Mouse (Mus musculus) MEL (cell line): ENCODE data around the gene Lrrc3c. TPM values are rescaled to one million over a fixed set of nuclear protein-coding genes. Genes with fewer than 3 reads are reported as not detected.

Source experiments
- DNase-seq: peaks from one replicate; pipeline ENCODE4 v3.0.0; 2011; ENCODE audit warnings: low read depth, low spot score
- H3K27ac ChIP-seq: 2 replicates; pipeline ENCODE4 v1.5.1; 2012; ENCODE audit warnings: low read depth, mild to moderate bottlenecking, control low read depth, low read length, moderate library complexity; ENCODE audit not compliant: control insufficient read depth
- H3K27me3 ChIP-seq, 2 experiments: fragments of 150-350 bp in 1 of 2; sonication (generic) in 1 of 2; 2 replicates each; pipeline ENCODE4 v1.6.1; 2012; ENCODE audit warnings: low read length in 2 of 2, mild to moderate bottlenecking in 2 of 2, improper control_type of control experiment in 1 of 2, moderate library complexity in 1 of 2; ENCODE audit not compliant: insufficient read depth in 2 of 2, control insufficient read depth in 1 of 2
- H3K36me3 ChIP-seq, 2 experiments: 2 replicates each; pipeline ENCODE4 v1.6.1; 2012 to 2014; ENCODE audit warnings: low read length in 2 of 2, improper control_type of control experiment in 1 of 2, inconsistent platforms in 1 of 2, mild to moderate bottlenecking in 1 of 2; ENCODE audit not compliant: insufficient read depth in 2 of 2, control insufficient read depth in 1 of 2
- H3K4me1 ChIP-seq, 2 experiments: fragments of 150-350 bp in 1 of 2; sonication (generic) in 1 of 2; 2 replicates each; pipeline ENCODE4 v1.6.1; 2012; ENCODE audit warnings: low read length in 2 of 2, improper control_type of control experiment in 1 of 2, mild to moderate bottlenecking in 1 of 2; ENCODE audit not compliant: insufficient read depth in 2 of 2, control insufficient read depth in 1 of 2
- H3K4me3 ChIP-seq, 2 experiments: fragments of 150-350 bp in 1 of 2; sonication (generic) in 1 of 2; 2 replicates each; pipeline ENCODE4 v1.5.1; 2012; ENCODE audit warnings: low read depth in 2 of 2, low read length in 2 of 2, mild to moderate bottlenecking in 2 of 2, moderate library complexity in 2 of 2, control low read depth in 1 of 2, improper control_type of control experiment in 1 of 2; ENCODE audit not compliant: control insufficient read depth in 1 of 2, insufficient read depth in 1 of 2
- H3K79me2 ChIP-seq: 2 replicates; pipeline ENCODE4 v1.6.1; 2012; ENCODE audit warnings: mild to moderate bottlenecking, low read length, moderate library complexity; ENCODE audit not compliant: control insufficient read depth, poor library complexity, insufficient read depth
- H3K9ac ChIP-seq: 2 replicates; pipeline ENCODE4 v1.6.1; 2012; ENCODE audit warnings: low read depth, mild to moderate bottlenecking, control low read depth, low read length, moderate library complexity; ENCODE audit not compliant: control insufficient read depth, poor library complexity, severe bottlenecking
- H3K9me3 ChIP-seq: fragments of 150-350 bp; sonication (generic); replicated peaks from 2 replicates; pipeline ENCODE4 v1.6.1; 2012; ENCODE audit warnings: mild to moderate bottlenecking, low read length, improper control_type of control experiment, moderate library complexity; ENCODE audit not compliant: insufficient read depth
- CHD1 ChIP-seq: IDR thresholded peaks from 2 replicates; pipeline ENCODE4 v1.6.1; 2012; ENCODE audit warnings: low read depth, mild to moderate bottlenecking, inconsistent platforms, low read length, improper control_type of control experiment
- CHD2 ChIP-seq: IDR thresholded peaks from 2 replicates; pipeline ENCODE4 v1.6.1; 2011; ENCODE audit warnings: low read length, improper control_type of control experiment
- E2F4 ChIP-seq: IDR thresholded peaks from 2 replicates; pipeline ENCODE4 v1.6.1; 2011; ENCODE audit warnings: low read depth, low read length, improper control_type of control experiment, borderline replicate concordance
- ELF1 ChIP-seq: IDR thresholded peaks from 2 replicates; pipeline ENCODE4 v1.6.1; 2014; ENCODE audit warnings: low read depth, mild to moderate bottlenecking, inconsistent platforms, low read length, improper control_type of control experiment, moderate library complexity
- EP300 ChIP-seq, 2 experiments: IDR thresholded peaks; 2 replicates each; pipeline ENCODE4 v1.6.1; 2011; ENCODE audit warnings: improper control_type of control experiment in 2 of 2, low read length in 2 of 2, low read depth in 1 of 2, mild to moderate bottlenecking in 1 of 2
- ETS1 ChIP-seq: IDR thresholded peaks from 2 replicates; pipeline ENCODE4 v1.6.1; 2012; ENCODE audit warnings: low read depth, mild to moderate bottlenecking, inconsistent platforms, low read length, improper control_type of control experiment, moderate library complexity
- GATA1 ChIP-seq: IDR thresholded peaks from 2 replicates; pipeline ENCODE4 v1.6.1; 2011; ENCODE audit warnings: low read depth, low read length, improper control_type of control experiment
- HCFC1 ChIP-seq: IDR thresholded peaks from 2 replicates; pipeline ENCODE4 v1.6.1; 2012; ENCODE audit warnings: low read depth, mild to moderate bottlenecking, inconsistent platforms, low read length, improper control_type of control experiment, moderate library complexity
- JUND ChIP-seq: IDR thresholded peaks from 2 replicates; pipeline ENCODE4 v1.6.1; 2011; ENCODE audit warnings: low read depth, mild to moderate bottlenecking, improper control_type of control experiment, low read length
- KAT2A ChIP-seq: conservative IDR thresholded peaks from 2 replicates; pipeline ENCODE4 v1.6.1; 2012; ENCODE audit warnings: low read depth, low read length, improper control_type of control experiment, inconsistent platforms
- MAZ ChIP-seq: IDR thresholded peaks from 2 replicates; pipeline ENCODE4 v1.6.1; 2012; ENCODE audit warnings: low read depth, mild to moderate bottlenecking, inconsistent platforms, low read length, improper control_type of control experiment
- MXI1 ChIP-seq: IDR thresholded peaks from 2 replicates; pipeline ENCODE4 v1.6.1; 2011; ENCODE audit warnings: mild to moderate bottlenecking, low read depth, low read length, improper control_type of control experiment
- MYB ChIP-seq: IDR thresholded peaks from 2 replicates; pipeline ENCODE4 v1.6.1; 2011; ENCODE audit warnings: mild to moderate bottlenecking, low read depth, low read length, improper control_type of control experiment
- MYC ChIP-seq: IDR thresholded peaks from 2 replicates; pipeline ENCODE4 v1.6.1; 2011; ENCODE audit warnings: low read depth, mild to moderate bottlenecking, low read length, improper control_type of control experiment, moderate library complexity
- NELFE ChIP-seq: IDR thresholded peaks from 2 replicates; pipeline ENCODE4 v1.6.1; 2011; ENCODE audit warnings: low read depth, low read length, improper control_type of control experiment
- POLR2A ChIP-seq, 2 experiments: IDR thresholded peaks; 2 replicates each; pipeline ENCODE4 v1.6.1; 2011 to 2012; ENCODE audit warnings: low read length in 2 of 2, mild to moderate bottlenecking in 2 of 2, control low read depth in 1 of 2, improper control_type of control experiment in 1 of 2, low read depth in 1 of 2, moderate library complexity in 1 of 2; ENCODE audit not compliant: control insufficient read depth in 1 of 2, insufficient read depth in 1 of 2, poor library complexity in 1 of 2
- RAD21 ChIP-seq: IDR thresholded peaks from 2 replicates; pipeline ENCODE4 v1.6.1; 2011; ENCODE audit warnings: mild to moderate bottlenecking, low read depth, low read length, improper control_type of control experiment
- RCOR1 ChIP-seq: IDR thresholded peaks from 2 replicates; pipeline ENCODE4 v1.6.1; 2012; ENCODE audit warnings: low read depth, mild to moderate bottlenecking, inconsistent platforms, low read length, improper control_type of control experiment
- SIN3A ChIP-seq: IDR thresholded peaks from 2 replicates; pipeline ENCODE4 v1.6.1; 2012; ENCODE audit warnings: low read length, improper control_type of control experiment, inconsistent platforms
- SMC3 ChIP-seq: IDR thresholded peaks from 2 replicates; pipeline ENCODE4 v1.6.1; 2011; ENCODE audit warnings: low read depth, low read length, improper control_type of control experiment
- TBP ChIP-seq: IDR thresholded peaks from 2 replicates; pipeline ENCODE4 v1.8.0; 2011; ENCODE audit warnings: low read depth, low read length, improper control_type of control experiment
- TCF12 ChIP-seq: IDR thresholded peaks from 2 replicates; pipeline ENCODE4 v1.6.1; 2014; ENCODE audit warnings: low read depth, mild to moderate bottlenecking, inconsistent platforms, low read length, improper control_type of control experiment, moderate library complexity
- UBTF ChIP-seq: IDR thresholded peaks from 2 replicates; pipeline ENCODE4 v1.6.1; 2012; ENCODE audit warnings: low read depth, mild to moderate bottlenecking, inconsistent platforms, low read length, improper control_type of control experiment, moderate library complexity, borderline replicate concordance; ENCODE audit not compliant: insufficient read depth
- USF2 ChIP-seq, 2 experiments: IDR thresholded peaks; 2 replicates each; pipeline ENCODE4 v1.6.1; 2011 to 2012; ENCODE audit warnings: improper control_type of control experiment in 2 of 2, low read length in 2 of 2, borderline replicate concordance in 1 of 2, inconsistent platforms in 1 of 2, low read depth in 1 of 2, mild to moderate bottlenecking in 1 of 2; ENCODE audit not compliant: insufficient read depth in 1 of 2
- ZC3H11A ChIP-seq: IDR thresholded peaks from 2 replicates; pipeline ENCODE4 v1.6.1; 2012; ENCODE audit warnings: low read depth, mild to moderate bottlenecking, inconsistent platforms, low read length, improper control_type of control experiment
- ZKSCAN1 ChIP-seq: IDR thresholded peaks from 2 replicates; pipeline ENCODE4 v1.6.1; 2012; ENCODE audit warnings: low read depth, mild to moderate bottlenecking, inconsistent platforms, low read length, improper control_type of control experiment, moderate library complexity
- ZMIZ1 ChIP-seq: IDR thresholded peaks from 2 replicates; pipeline ENCODE4 v1.6.1; 2012; ENCODE audit warnings: low read depth, mild to moderate bottlenecking, inconsistent platforms, low read length, improper control_type of control experiment, moderate library complexity
- ZNF384 ChIP-seq: IDR thresholded peaks from 2 replicates; pipeline ENCODE4 v1.6.1; 2012; ENCODE audit warnings: low read depth, mild to moderate bottlenecking, inconsistent platforms, low read length, improper control_type of control experiment
- polyA plus RNA-seq, 2 experiments: library from polyadenylated mRNA; stranded (reverse) in 1 of 2; unstranded in 1 of 2; fragments of >175 nt in 1 of 2; fragments of >200 nt in 1 of 2; gene quantifications; 2 replicates each; pipeline versions ENCODE4 v1.2.1 to v1.2.4; 2012; ENCODE audit warnings: low replicate concordance in 2 of 2, low read depth in 1 of 2; ENCODE audit not compliant: insufficient read length in 2 of 2, insufficient read depth in 1 of 2, missing spikeins in 1 of 2
- total RNA-seq: library from RNA; depleted of rRNA; stranded (reverse); fragments of 300-350 nt; gene quantifications from 2 replicates; pipeline ENCODE4 v1.2.3, GENCODE M21; 2012

Lrrc3c gene
- total and polyA plus RNA-seq, 3 experiments = not detected

GRCm38 (mm10) chr11:98580301-98581121 is 17.6 kb upstream of the Lrrc3c start (continued):
- TF ChIP-seq TBP (0 out of 2 replicates have a peak, but pooled peaks have one; percentile 37), HCFC1 (no peak), EP300 (IDR thresholded peaks at IDR 0.05; ENCODE audit: low read depth in 1 of 2, low read length in 2 of 2) (peak; percentile 70 to 89), POLR2A (IDR thresholded peaks at IDR 0.05; ENCODE audit: control insufficient read depth in 1 of 2, insufficient read depth in 1 of 2, low read depth in 1 of 2, low read length in 2 of 2, poor library complexity in 1 of 2) (peak in 1 of 2 experiments; percentile 38; a peak in 1 of 4 replicates), USF2 (IDR thresholded peaks at IDR 0.05; ENCODE audit: borderline replicate concordance in 1 of 2, insufficient read depth in 1 of 2, low read depth in 1 of 2, low read length in 2 of 2) (no peak), MAZ (peak; percentile 47), CHD2 (no peak; the same call in 1 of the 2 replicates)

GRCm38 (mm10) chr11:98581286-98582029 is 16.6 kb upstream of the Lrrc3c start:
- H3K9ac ChIP-seq = peak overlapping the region; percentile 70
- TF ChIP-seq ELF1 (no peak), NELFE (peak; percentile 59; the same call in 1 of the 2 replicates), GATA1 (peak; percentile 94), UBTF (peak; percentile 65; the same call in 1 of the 2 replicates), TCF12 (peak; percentile 72), ZC3H11A (no peak), RAD21 (no peak), HCFC1 (peak; percentile 61; the same call in 1 of the 2 replicates), ZMIZ1 (no peak), ZNF384 (peak; percentile 97), JUND (no peak), EP300 (IDR thresholded peaks at IDR 0.05; ENCODE audit: low read depth in 1 of 2, low read length in 2 of 2) (peak; percentile 40 to 69; a peak in 3 of 4 replicates), MXI1 (no peak), RCOR1 (peak; percentile 62; the same call in 1 of the 2 replicates), MYC (peak; percentile 46; the same call in 1 of the 2 replicates), E2F4 (no peak), KAT2A (no peak), MYB (no peak), TBP (peak; percentile 90), MAZ (peak; percentile 38; the same call in 1 of the 2 replicates), CHD1 (no peak), POLR2A (IDR thresholded peaks at IDR 0.05; ENCODE audit: control insufficient read depth in 1 of 2, insufficient read depth in 1 of 2, low read depth in 1 of 2, low read length in 2 of 2, poor library complexity in 1 of 2) (peak; percentile 59 to 84; a peak in 3 of 4 replicates), ETS1 (peak; percentile 82), ZKSCAN1 (no peak), SMC3 (no peak), SIN3A (peak; percentile 77)
- TF ChIP-seq, all 39 proteins: peak for 14
- H3K36me3 ChIP-seq = peaks cover 2 to 56% of the 10 kb centered on the region in 2 experiments; a peak in 3 of 4 replicates
- H3K79me2 ChIP-seq = peaks cover 25% of the 10 kb centered on the region
- peak overlapping the region; percentile 17 to 20; a peak in 3 of 4 replicates for H3K4me3 ChIP-seq
- H3K27ac ChIP-seq = peak overlapping the region; percentile 99
- H3K27me3 ChIP-seq = no peaks in the 10 kb centered on the region
- DNase-seq = peak; percentile 95
- peaks cover 36 to 63% of the 10 kb centered on the region in 2 experiments for H3K4me1 ChIP-seq
- no peaks in the 10 kb centered on the region for H3K9me3 ChIP-seq
